ENCODE assay signal across 9 mouse cellular contexts in the genomic region with DNA sequence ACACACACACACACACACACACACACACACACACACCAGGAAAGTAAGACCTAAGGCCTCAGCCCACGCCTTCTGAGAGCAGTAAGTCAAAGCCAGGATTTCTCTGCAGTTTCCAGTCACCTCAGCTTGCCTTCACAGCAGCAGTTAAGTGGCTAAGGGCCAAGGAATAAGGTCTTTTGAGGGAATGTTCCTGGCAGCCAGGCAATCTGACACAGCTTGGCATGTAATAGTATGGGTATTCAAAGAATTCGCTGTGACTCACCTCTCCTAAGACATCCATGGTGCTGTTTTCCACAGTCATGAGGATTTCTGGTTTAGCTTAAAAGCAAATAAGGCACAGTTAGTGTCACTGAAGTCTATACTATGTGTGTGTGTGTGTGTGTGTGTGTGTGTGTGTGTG. TPM values are rescaled to one million over a fixed set of nuclear protein-coding genes. Genes with fewer than 3 reads are reported as not detected.
DNase-seq lines count a peak whose midpoint lies in the region; ATAC-seq lines count a peak whose summit lies in the region.
"Had no signal": no experiment of that assay in that cellular context is flagged by ENCODE, and none has a peak within 500 bp of the region (broad histone marks: within the 10 kb centered on the region; RNA-seq: fewer than 3 reads in every experiment).

No protein-coding gene starts in this region.

- H3K27ac ChIP-seq in hindbrain, embryonic 14.5 days, result no peak overlapping the region
- no peak overlapping the region for H3K27ac ChIP-seq in hindbrain, embryonic 10.5 days
- no peak overlapping the region for H3K27ac ChIP-seq in midbrain, embryonic 13.5 days
- H3K27ac ChIP-seq: liver, embryonic 13.5 days had no signal

- H3K27me3 ChIP-seq in hindbrain, embryonic 14.5 days (ENCODE audit: control insufficient read depth, insufficient read depth, low read length), result no peaks in the 10 kb centered on the region
- H3K27me3 ChIP-seq in hindbrain, embryonic 10.5 days (ENCODE audit: insufficient read depth, poor library complexity, severe bottlenecking), result no peaks in the 10 kb centered on the region
- H3K27me3 ChIP-seq in midbrain, embryonic 13.5 days, result no peaks in the 10 kb centered on the region
- H3K27me3 ChIP-seq: liver, embryonic 13.5 days had no signal

- no peak overlapping the region for H3K4me3 ChIP-seq in hindbrain, embryonic 14.5 days (replicated peaks; ENCODE audit: low read length)
- H3K4me3 ChIP-seq in hindbrain, embryonic 10.5 days, result no peak overlapping the region
- H3K4me3 ChIP-seq in midbrain, embryonic 13.5 days (replicated peaks), result no peak overlapping the region
- H3K4me3 ChIP-seq: liver, embryonic 13.5 days had no signal

- H3K36me3 ChIP-seq in hindbrain, embryonic 14.5 days (replicated peaks; ENCODE audit: control insufficient read depth, insufficient read depth), result no peaks in the 10 kb centered on the region
- H3K36me3 ChIP-seq in hindbrain, embryonic 10.5 days, result no peaks in the 10 kb centered on the region
- no peaks in the 10 kb centered on the region for H3K36me3 ChIP-seq in midbrain, embryonic 13.5 days
- H3K36me3 ChIP-seq: liver, embryonic 13.5 days had no signal

- H3K9me3 ChIP-seq in hindbrain, embryonic 14.5 days (ENCODE audit: control insufficient read depth, low read length), result no peaks in the 10 kb centered on the region
- no peaks in the 10 kb centered on the region for H3K9me3 ChIP-seq in hindbrain, embryonic 10.5 days
- no peaks in the 10 kb centered on the region for H3K9me3 ChIP-seq in midbrain, embryonic 13.5 days
- H3K9me3 ChIP-seq: liver, embryonic 13.5 days had no signal

- no peak for ATAC-seq in hindbrain, embryonic 14.5 days (ENCODE audit: low FRiP score)
- ATAC-seq in frontal cortex, adult (ENCODE audit: low TSS enrichment), result peak; percentile 89
- ATAC-seq in midbrain, embryonic 13.5 days, result no peak

- H3K4me1 ChIP-seq in hindbrain, embryonic 14.5 days (replicated peaks; ENCODE audit: control insufficient read depth, insufficient read depth, low read length), result no peaks in the 10 kb centered on the region
- H3K4me1 ChIP-seq in hindbrain, embryonic 10.5 days (replicated peaks), result no peaks in the 10 kb centered on the region
- no peaks in the 10 kb centered on the region for H3K4me1 ChIP-seq in midbrain, embryonic 13.5 days (replicated peaks)
- H3K4me1 ChIP-seq: liver, embryonic 13.5 days had no signal

- H3K9ac ChIP-seq in hindbrain, embryonic 14.5 days, result no peak overlapping the region
- H3K9ac ChIP-seq in midbrain, embryonic 13.5 days (replicated peaks), result no peak overlapping the region
- H3K9ac ChIP-seq: liver, embryonic 13.5 days had no signal

- no peak overlapping the region for H3K4me2 ChIP-seq in hindbrain, embryonic 14.5 days (replicated peaks)
- no peak overlapping the region for H3K4me2 ChIP-seq in midbrain, embryonic 13.5 days (replicated peaks)
- H3K4me2 ChIP-seq: liver, embryonic 13.5 days had no signal

- peak; percentile 31 for DNase-seq in hindbrain, embryonic 14.5 days (ENCODE audit: low spot score)
- no peak for DNase-seq in hindbrain, embryonic 10.5 days (ENCODE audit: low spot score)
- DNase-seq in NIH3T3 (ENCODE audit: low read depth), result peak; percentile 90
- DNase-seq in kidney, adult 9 months, result peak; percentile 55
- peak; percentile 13 for DNase-seq in ovary, postnatal 14 days (ENCODE audit: low spot score)
- no peak for DNase-seq in embryo, embryonic 10.5 days (ENCODE audit: low spot score)
- DNase-seq: liver, embryonic 13.5 days had no signal

- 76% methylated on average over 2 of the region's 2 CpGs for WGBS in hindbrain, embryonic 14.5 days
- WGBS in hindbrain, embryonic 10.5 days, result 90% methylated on average over 2 of the region's 2 CpGs
- WGBS in midbrain, embryonic 13.5 days, result 76% methylated on average over 2 of the region's 2 CpGs

RNA-seq across cellular contexts. Expression of gene Cd96, which starts 25.6 kb away (rescaled TPM):
- polyA plus RNA-seq in hindbrain, embryonic 14.5 days (2014; fragmentation: Nextera tagmentation; extraction: Ambion mirVana), result 0.09 TPM in 1 of 2 replicates, not detected in the other
- polyA plus RNA-seq in hindbrain, embryonic 10.5 days (2016; fragmentation: Nextera tagmentation; extraction: Ambion mirVana), result 0.10 TPM in 1 of 2 replicates, not detected in the other
- not detected in 2 replicates for polyA plus RNA-seq in midbrain, embryonic 13.5 days (2015; fragmentation: Nextera tagmentation; extraction: Ambion mirVana)
- polyA plus RNA-seq: liver, embryonic 13.5 days had no signal

Comparison
In these comparisons a context has a peak if more than half of its experiments do, and no peak if none do; other contexts are left out.
1. DNase-seq: peak in hindbrain, embryonic 14.5 days (single experiment), NIH3T3 (single experiment), kidney, adult 9 months (single experiment) and ovary, postnatal 14 days (single experiment); none in hindbrain, embryonic 10.5 days (single experiment) and embryo, embryonic 10.5 days (single experiment).